Mouse (Mus musculus) embryo, embryonic 10.5 days (tissue): ENCODE data around the gene G6pd2.

Source experiments
- DNase-seq: peaks from one replicate; pipeline ENCODE4 v3.0.0-alpha.2; 2015; ENCODE audit warnings: low spot score

G6pd2 gene

GRCm38 (mm10) chr5:61808516-61808915 is at the start of gene G6pd2:
G6pd2 (plus strand) TSS chr5:61808816.
- no peak for DNase-seq

- no peak for DNase-seq
Observed at GRCm38 (mm10) chr5:61764214-61764613, 44.4 kb upstream of the G6pd2 start.

- DNase-seq: no peak
Observed at GRCm38 (mm10) chr5:61832935-61833551, 24.4 kb downstream of the G6pd2 start.

GRCm38 (mm10) chr5:61843891-61844290 is 35.3 kb downstream of the G6pd2 start:
- DNase-seq: no peak
